Mouse (Mus musculus) neural tube, embryonic 10.5 days (tissue): ENCODE data around the gene Pawr.

Source experiments
- DNase-seq: peaks from one replicate; pipeline ENCODE4 v3.0.0-alpha.2; 2017; ENCODE audit warnings: low spot score; ENCODE audit errors: extremely low spot score

Pawr gene

GRCm38 (mm10) chr10:108389178-108389926 is 57.4 kb downstream of the Pawr start:
- DNase-seq = no peak

- DNase-seq = peak; percentile 36
Observed at GRCm38 (mm10) chr10:108389927-108390287, 58.0 kb downstream of the Pawr start.

- no peak for DNase-seq
Observed at GRCm38 (mm10) chr10:108391370-108391902, 59.5 kb downstream of the Pawr start.

- no peak for DNase-seq
Observed at GRCm38 (mm10) chr10:108392151-108392550, 60.2 kb downstream of the Pawr start.

GRCm38 (mm10) chr10:108394306-108394705 is 62.4 kb downstream of the Pawr start:
- no peak for DNase-seq

- no peak for DNase-seq
Observed at GRCm38 (mm10) chr10:108395229-108395628, 63.3 kb downstream of the Pawr start.

GRCm38 (mm10) chr10:108395647-108396046 is 63.7 kb downstream of the Pawr start:
- DNase-seq = no peak

GRCm38 (mm10) chr10:108402751-108403150 is 70.8 kb downstream of the Pawr start:
- no peak for DNase-seq

- no peak for DNase-seq
Observed at GRCm38 (mm10) chr10:108403366-108403865, 71.5 kb downstream of the Pawr start.

GRCm38 (mm10) chr10:108404087-108404486 is 72.2 kb downstream of the Pawr start:
- DNase-seq = no peak

GRCm38 (mm10) chr10:108405076-108405475 is 73.2 kb downstream of the Pawr start:
- DNase-seq = no peak

GRCm38 (mm10) chr10:108405931-108406330 is 74.0 kb downstream of the Pawr start:
- DNase-seq = no peak

GRCm38 (mm10) chr10:108406798-108407754 is 75.2 kb downstream of the Pawr start:
- DNase-seq = no peak

GRCm38 (mm10) chr10:108408025-108408424 is 76.1 kb downstream of the Pawr start:
- no peak for DNase-seq

- DNase-seq = no peak
Observed at GRCm38 (mm10) chr10:108408437-108408836, 76.5 kb downstream of the Pawr start.

- no peak for DNase-seq
Observed at GRCm38 (mm10) chr10:108408986-108409385, 77.1 kb downstream of the Pawr start.

- DNase-seq = no peak
Observed at GRCm38 (mm10) chr10:108409529-108409928, 77.6 kb downstream of the Pawr start.

- no peak for DNase-seq
Observed at GRCm38 (mm10) chr10:108414936-108415635, 83.2 kb downstream of the Pawr start.

- DNase-seq = no peak
Observed at GRCm38 (mm10) chr10:108417448-108417847, 85.5 kb downstream of the Pawr start.

GRCm38 (mm10) chr10:108430553-108430952 is 98.6 kb downstream of the Pawr start:
- DNase-seq = no peak

- DNase-seq = no peak
Observed at GRCm38 (mm10) chr10:108432194-108432593, 100.3 kb downstream of the Pawr start.
